34 mouse cellular contexts compared by ENCODE assay signal in the genomic region with DNA sequence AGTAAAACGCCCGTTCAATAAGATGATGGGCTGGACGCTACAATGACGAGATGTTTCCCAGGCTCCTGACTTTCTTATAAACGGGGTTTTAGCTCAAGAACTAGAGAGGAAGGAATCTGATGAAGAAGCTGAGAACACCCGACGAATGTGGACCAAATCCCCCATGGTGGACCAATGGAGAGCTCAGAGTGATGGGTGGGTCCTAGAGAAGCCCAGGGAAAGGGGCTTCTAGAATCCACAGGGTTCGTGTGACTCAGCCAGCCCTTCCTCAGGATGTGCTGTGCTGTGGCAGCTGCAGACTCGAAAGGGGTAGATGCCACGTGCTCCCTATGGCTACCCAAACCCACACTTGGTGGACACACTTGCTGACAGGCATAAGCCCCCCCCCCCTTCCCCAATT.
A peak's percentile ranks its signal among the peaks of the same experiment; 100 is the strongest.
DNase-seq lines count a peak whose midpoint lies in the region; ATAC-seq lines count a peak whose summit lies in the region.
"Had no signal": no experiment of that assay in that cellular context is flagged by ENCODE, and none has a peak within 500 bp of the region (broad histone marks: within the 10 kb centered on the region; RNA-seq: fewer than 3 reads in every experiment).

No protein-coding gene starts in this region.

- H3K9me3 ChIP-seq in midbrain, embryonic 11.5 days (ENCODE audit: control insufficient read depth, low read length) = no peaks in the 10 kb centered on the region
- no peaks in the 10 kb centered on the region for H3K9me3 ChIP-seq in midbrain, embryonic 16.5 days (replicated peaks; ENCODE audit: control insufficient read depth, low read length, poor library complexity, severe bottlenecking)
- no peaks in the 10 kb centered on the region for H3K9me3 ChIP-seq in embryonic facial prominence, embryonic 13.5 days
- H3K9me3 ChIP-seq: embryonic facial prominence, embryonic 12.5 days; forebrain, embryonic 12.5 days; hindbrain, embryonic 15.5 days; limb, embryonic 15.5 days; liver, embryonic 13.5 days; megakaryocyte, embryonic 14.5 days; midbrain, embryonic 15.5 days; neural tube, embryonic 12.5 days had no signal

- no peak for ATAC-seq in midbrain, embryonic 11.5 days (ENCODE audit: low FRiP score)
- ATAC-seq in midbrain, embryonic 16.5 days = no peak
- ATAC-seq in embryonic facial prominence, embryonic 13.5 days (ENCODE audit: insufficient number of reproducible peaks, insufficient read depth, low FRiP score, low TSS enrichment, low read depth) = no peak
- ATAC-seq: CD4-positive, CD25-positive, alpha-beta regulatory T cell, adult 4 months; inflammation-experienced regulatory T-cells, adult 6 months; lung, postnatal 0 days; midbrain, embryonic 15.5 days had no signal

- H3K9ac ChIP-seq in midbrain, embryonic 11.5 days (ENCODE audit: low read length) = no peak overlapping the region
- H3K9ac ChIP-seq in midbrain, embryonic 16.5 days (ENCODE audit: low read depth, low read length) = no peak overlapping the region
- 0 out of 2 replicates have a peak overlapping the region, but pooled peaks have one; percentile 41 for H3K9ac ChIP-seq in embryonic facial prominence, embryonic 13.5 days
- H3K9ac ChIP-seq: embryonic facial prominence, embryonic 12.5 days; forebrain, embryonic 12.5 days; hindbrain, embryonic 15.5 days; limb, embryonic 15.5 days; liver, embryonic 13.5 days; midbrain, embryonic 15.5 days; neural tube, embryonic 12.5 days had no signal

- no peaks in the 10 kb centered on the region for H3K36me3 ChIP-seq in midbrain, embryonic 11.5 days (ENCODE audit: control insufficient read depth, insufficient read depth, low read length)
- H3K36me3 ChIP-seq in midbrain, embryonic 16.5 days (ENCODE audit: control insufficient read depth, insufficient read depth, low read length) = no peaks in the 10 kb centered on the region
- H3K36me3 ChIP-seq in embryonic facial prominence, embryonic 13.5 days = no peaks in the 10 kb centered on the region
- H3K36me3 ChIP-seq: embryonic facial prominence, embryonic 12.5 days; forebrain, embryonic 12.5 days; hindbrain, embryonic 15.5 days; limb, embryonic 15.5 days; liver, embryonic 13.5 days; midbrain, embryonic 15.5 days; neural tube, embryonic 12.5 days had no signal

- 52% methylated on average over 10 of the region's 10 CpGs for WGBS in midbrain, embryonic 11.5 days
- WGBS in midbrain, embryonic 16.5 days = 43% methylated on average over 10 of the region's 10 CpGs
- 37% methylated on average over 10 of the region's 10 CpGs for WGBS in embryonic facial prominence, embryonic 13.5 days

- H3K4me3 ChIP-seq in midbrain, embryonic 11.5 days (ENCODE audit: low read depth, low read length) = no peak overlapping the region
- no peak overlapping the region for H3K4me3 ChIP-seq in midbrain, embryonic 16.5 days (ENCODE audit: low read depth, low read length)
- H3K4me3 ChIP-seq in embryonic facial prominence, embryonic 13.5 days = no peak overlapping the region
- H3K4me3 ChIP-seq: embryonic facial prominence, embryonic 12.5 days; forebrain, embryonic 12.5 days; hindbrain, embryonic 15.5 days; limb, embryonic 15.5 days; liver, embryonic 13.5 days; megakaryocyte, embryonic 14.5 days; midbrain, embryonic 15.5 days; neural tube, embryonic 12.5 days had no signal

- no peak overlapping the region for H3K27ac ChIP-seq in midbrain, embryonic 11.5 days (ENCODE audit: low read depth, low read length)
- H3K27ac ChIP-seq in midbrain, embryonic 16.5 days (ENCODE audit: low read length) = no peak overlapping the region
- no peak overlapping the region for H3K27ac ChIP-seq in embryonic facial prominence, embryonic 13.5 days
- H3K27ac ChIP-seq: embryonic facial prominence, embryonic 12.5 days; forebrain, embryonic 12.5 days; hindbrain, embryonic 15.5 days; kidney, postnatal 0 days; limb, embryonic 15.5 days; liver, embryonic 13.5 days; midbrain, embryonic 15.5 days; neural tube, embryonic 12.5 days; stomach, postnatal 0 days had no signal

- H3K4me1 ChIP-seq in midbrain, embryonic 11.5 days (ENCODE audit: control insufficient read depth, insufficient read depth, low read length) = no peaks in the 10 kb centered on the region; the same call in 1 of the 2 replicates
- H3K4me1 ChIP-seq in midbrain, embryonic 16.5 days (ENCODE audit: control insufficient read depth, insufficient read depth, low read length) = peaks cover 4% of the 10 kb centered on the region
- H3K4me1 ChIP-seq in embryonic facial prominence, embryonic 13.5 days = peaks cover 39% of the 10 kb centered on the region
- H3K4me1 ChIP-seq: liver, embryonic 13.5 days; neural tube, embryonic 12.5 days had no signal

- no peak overlapping the region for H3K4me2 ChIP-seq in midbrain, embryonic 11.5 days
- H3K4me2 ChIP-seq in midbrain, embryonic 16.5 days (ENCODE audit: low read length) = no peak overlapping the region
- peak overlapping the region; percentile 66 for H3K4me2 ChIP-seq in embryonic facial prominence, embryonic 13.5 days
- H3K4me2 ChIP-seq: forebrain, embryonic 12.5 days; heart, embryonic 11.5 days; hindbrain, embryonic 15.5 days; limb, embryonic 15.5 days; liver, embryonic 13.5 days; midbrain, embryonic 15.5 days; neural tube, embryonic 12.5 days had no signal

- intact Hi-C loops in heart, postnatal 10 days (cut with DNase I) = loop anchor here (1.0 to 2.0 kb wide), 4 partner anchors 98 to 808 kb away; partner anchors contain the start of gene Tbx3

- DNase-seq in adrenal gland, adult 8-10 months = peak; percentile 17
- DNase-seq in adrenal gland, postnatal 36 days = no peak
- peak; percentile 78 for DNase-seq in heart, adult 11 months
- no peak for DNase-seq in heart, postnatal 10 days
- DNase-seq in midbrain, embryonic 11.5 days (ENCODE audit: low spot score, missing footprints) = peak; percentile 87
- no peak for DNase-seq in cerebellum, postnatal 4 days (ENCODE audit: low spot score in 2 of 2)
- DNase-seq: cerebellum, adult 8-10 months; cerebellum, postnatal 36 days; gastrocnemius, postnatal 25 days; heart, postnatal 4 days; kidney, adult 2 months; layer of hippocampus, postnatal 36 days; left cerebral cortex, postnatal 4 days; liver, embryonic 13.5 days; lung, adult 18-20 months; lung, postnatal 4 days; right cerebral cortex, postnatal 4 days; thymus, adult 18-20 months; thymus, postnatal 36 days had no signal

- H3K27me3 ChIP-seq in midbrain, embryonic 11.5 days (ENCODE audit: control insufficient read depth, insufficient read depth, low read length) = peaks cover 39% of the 10 kb centered on the region
- peaks cover 36% of the 10 kb centered on the region for H3K27me3 ChIP-seq in midbrain, embryonic 16.5 days (ENCODE audit: control insufficient read depth, insufficient read depth, low read depth, low read length)
- H3K27me3 ChIP-seq in embryonic facial prominence, embryonic 13.5 days = peaks cover 17% of the 10 kb centered on the region

Comparison
In these comparisons a context has a peak if more than half of its experiments do, and no peak if none do; other contexts are left out.
1. DNase-seq: peak in adrenal gland, adult 8-10 months (single experiment), heart, adult 11 months (single experiment) and midbrain, embryonic 11.5 days (single experiment); none in adrenal gland, postnatal 36 days (0 of 2), heart, postnatal 10 days (0 of 2) and cerebellum, postnatal 4 days (0 of 2).